Mouse (Mus musculus): Measurements from ENCODE around the gene AC140267.1. TPM values are rescaled to one million over a fixed set of nuclear protein-coding genes. Genes with fewer than 3 reads are reported as not detected.

AC140267.1 gene
- polyA plus RNA-seq, 1 experiment from 2014 or later = not detected

DNA sequence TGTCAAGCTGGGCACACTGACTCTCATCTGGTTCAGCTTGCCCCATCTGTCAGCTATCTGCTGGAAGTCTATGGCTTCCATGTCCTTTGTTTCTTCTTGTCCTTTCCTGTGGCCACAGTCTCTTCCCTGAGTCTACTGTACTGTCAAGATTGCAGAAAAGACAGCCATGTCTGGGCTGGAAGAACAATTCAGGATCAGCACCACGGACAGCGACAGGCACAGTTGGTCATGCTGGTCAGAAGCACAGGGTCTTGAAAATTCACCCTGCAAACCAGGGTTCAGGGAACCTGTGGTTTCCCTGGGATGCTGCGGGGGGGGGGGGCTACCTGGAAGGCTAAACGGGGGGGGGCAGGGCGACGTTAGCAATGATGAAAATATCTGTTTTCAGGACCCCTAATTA lies 42.0 kb downstream of the AC140267.1 start:
- Histone ChIP-seq H3K27me3 (ENCODE audit: control insufficient read depth, insufficient read depth, low read length) (no peaks in the 10 kb centered on the region), H3K9me3 (replicated peaks; ENCODE audit: control insufficient read depth, low read length) (no peaks in the 10 kb centered on the region), H3K27ac (replicated peaks; ENCODE audit: low read depth, low read length) (no peak overlapping the region), H3K4me3 (ENCODE audit: low read depth, low read length) (no peak overlapping the region), H3K4me2 (ENCODE audit: low read depth, low read length) (no peak overlapping the region), H3K36me3 (replicated peaks; ENCODE audit: control insufficient read depth, insufficient read depth, low read depth, low read length) (no peaks in the 10 kb centered on the region), H3K4me1 (ENCODE audit: control insufficient read depth, insufficient read depth, low read length) (no peaks in the 10 kb centered on the region), H3K9ac (replicated peaks; ENCODE audit: low read length) (no peak overlapping the region)
- WGBS = under 1% methylated on average over 6 of the region's 6 CpGs
- ATAC-seq (replicated peaks; ENCODE audit: insufficient number of reproducible peaks, low FRiP score, low TSS enrichment, low read depth) (no peak), DNase-seq (ENCODE audit: low spot score) (peak; percentile 89)

DNA sequence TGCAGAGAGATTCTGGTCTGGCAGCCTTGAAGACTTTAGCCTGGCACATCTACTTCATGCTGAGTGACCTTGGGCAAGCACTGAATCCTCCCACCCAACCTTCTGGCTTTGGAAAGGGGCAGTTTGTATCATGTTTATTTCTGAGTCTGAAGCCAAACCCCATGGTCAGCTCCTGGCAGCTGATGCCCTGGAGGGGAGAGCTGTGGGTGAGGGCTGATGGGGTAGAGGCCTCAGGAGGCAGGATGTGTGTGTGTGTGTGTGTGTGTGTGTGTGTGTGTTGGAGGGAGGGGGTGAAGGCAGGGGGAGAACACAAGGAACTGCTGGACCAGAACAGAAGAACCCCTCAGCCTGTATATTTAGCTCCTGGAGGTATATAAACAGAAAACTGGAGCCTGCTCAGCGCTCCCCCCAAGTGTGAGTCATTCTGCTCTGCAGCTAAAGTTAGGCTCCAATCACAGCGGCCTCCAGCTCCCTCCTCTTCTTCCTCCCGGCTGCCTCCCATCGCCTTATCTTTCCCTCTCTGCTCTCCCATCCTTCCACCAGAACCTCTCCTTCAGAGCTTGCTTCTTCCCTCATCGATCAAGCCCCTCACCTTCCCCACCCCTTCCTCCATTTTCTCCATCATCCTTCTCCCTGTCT lies 42.6 kb downstream of the AC140267.1 start:
- Histone ChIP-seq H3K27ac (replicated peaks; ENCODE audit: low read depth, low read length) (no peak overlapping the region), H3K4me1 (ENCODE audit: control insufficient read depth, insufficient read depth, low read length) (no peaks in the 10 kb centered on the region), H3K9me3 (replicated peaks; ENCODE audit: control insufficient read depth, low read length) (no peaks in the 10 kb centered on the region), H3K4me3 (ENCODE audit: low read depth, low read length) (no peak overlapping the region), H3K36me3 (replicated peaks; ENCODE audit: control insufficient read depth, insufficient read depth, low read depth, low read length) (no peaks in the 10 kb centered on the region), H3K9ac (replicated peaks; ENCODE audit: low read length) (no peak overlapping the region), H3K4me2 (ENCODE audit: low read depth, low read length) (no peak overlapping the region), H3K27me3 (ENCODE audit: control insufficient read depth, insufficient read depth, low read length) (no peaks in the 10 kb centered on the region)
- ATAC-seq (replicated peaks; ENCODE audit: insufficient number of reproducible peaks, low FRiP score, low TSS enrichment, low read depth) (no peak), DNase-seq (ENCODE audit: low spot score) (no peak)
- WGBS = 64% methylated on average over 5 of the region's 5 CpGs

DNA sequence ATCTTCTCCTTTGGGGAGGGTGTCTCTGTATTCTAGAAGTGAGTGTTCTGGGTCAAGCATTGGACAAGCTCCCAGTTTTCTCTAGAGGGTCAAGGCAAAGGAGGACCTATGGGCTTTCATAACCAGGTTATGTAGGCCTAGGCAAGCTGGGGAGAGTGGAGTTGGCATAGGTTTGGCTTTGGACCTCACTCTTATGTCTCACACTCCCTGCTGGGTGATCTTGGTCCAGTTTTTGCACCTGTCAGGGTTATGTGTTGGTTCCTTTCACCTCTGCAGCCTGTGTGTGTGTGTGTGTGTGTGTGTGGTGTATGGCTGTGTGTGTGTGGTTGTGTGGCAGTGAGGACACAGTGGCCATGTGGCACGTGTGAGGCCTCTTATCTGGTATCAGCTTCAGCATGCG lies 43.4 kb downstream of the AC140267.1 start:
- 88% methylated on average over 2 of the region's 2 CpGs for WGBS
- H3K36me3 ChIP-seq (replicated peaks; ENCODE audit: control insufficient read depth, insufficient read depth, low read depth, low read length) = no peaks in the 10 kb centered on the region
- no peak overlapping the region for H3K9ac ChIP-seq (replicated peaks; ENCODE audit: low read length)
- no peaks in the 10 kb centered on the region for H3K9me3 ChIP-seq (replicated peaks; ENCODE audit: control insufficient read depth, low read length)
- no peak overlapping the region for H3K4me3 ChIP-seq (ENCODE audit: low read depth, low read length)
- H3K27ac ChIP-seq (replicated peaks; ENCODE audit: low read depth, low read length) = no peak overlapping the region
- H3K4me2 ChIP-seq (ENCODE audit: low read depth, low read length) = no peak overlapping the region
- no peak for DNase-seq (ENCODE audit: low spot score)
- H3K4me1 ChIP-seq (ENCODE audit: control insufficient read depth, insufficient read depth, low read length) = no peaks in the 10 kb centered on the region
- no peak for ATAC-seq (replicated peaks; ENCODE audit: insufficient number of reproducible peaks, low FRiP score, low TSS enrichment, low read depth)
- no peaks in the 10 kb centered on the region for H3K27me3 ChIP-seq (ENCODE audit: control insufficient read depth, insufficient read depth, low read length)

DNA sequence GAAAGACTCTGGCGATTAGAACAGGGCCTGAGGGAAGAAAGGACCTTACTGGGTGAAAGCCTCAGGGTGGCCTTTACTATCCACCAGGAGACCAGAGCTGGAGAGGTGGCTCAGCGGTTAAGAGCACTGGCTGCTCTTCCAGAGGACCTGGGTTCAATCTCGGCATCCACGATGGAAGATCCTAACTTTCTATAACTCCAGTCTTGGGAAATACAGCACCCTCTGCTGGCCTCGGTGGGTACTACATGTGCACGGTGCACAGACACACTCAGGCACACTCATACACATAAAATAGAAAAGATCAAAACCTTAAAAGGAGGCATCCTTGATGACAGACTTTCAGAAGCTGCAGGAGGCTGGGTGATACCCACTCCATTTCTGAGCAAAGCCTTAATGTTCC lies 45.0 kb downstream of the AC140267.1 start:
- Histone ChIP-seq H3K27me3 (ENCODE audit: control insufficient read depth, insufficient read depth, low read length) (peaks cover 6% of the 10 kb centered on the region; the same call in 1 of the 2 replicates), H3K4me1 (ENCODE audit: control insufficient read depth, insufficient read depth, low read length) (no peaks in the 10 kb centered on the region), H3K9me3 (replicated peaks; ENCODE audit: control insufficient read depth, low read length) (no peaks in the 10 kb centered on the region), H3K27ac (replicated peaks; ENCODE audit: low read depth, low read length) (no peak overlapping the region), H3K36me3 (replicated peaks; ENCODE audit: control insufficient read depth, insufficient read depth, low read depth, low read length) (no peaks in the 10 kb centered on the region), H3K4me2 (ENCODE audit: low read depth, low read length) (no peak overlapping the region), H3K4me3 (ENCODE audit: low read depth, low read length) (no peak overlapping the region), H3K9ac (replicated peaks; ENCODE audit: low read length) (no peak overlapping the region)
- no peak for ATAC-seq (replicated peaks; ENCODE audit: insufficient number of reproducible peaks, low FRiP score, low TSS enrichment, low read depth)
- DNase-seq (ENCODE audit: low spot score) = peak; percentile 67
- 19% methylated on average over 6 of the region's 6 CpGs for WGBS

Other genes starting within 250 kb of the AC140267.1 start
- gene Pdgfb, start 220.9 kb upstream of the AC140267.1 start, polyA plus RNA-seq (2014; fragmentation: Nextera tagmentation; extraction: Ambion mirVana) = 2.5 and 2.8 TPM in 2 replicates
- gene Syngr1, start 144.5 kb upstream of the AC140267.1 start, polyA plus RNA-seq (2014; fragmentation: Nextera tagmentation; extraction: Ambion mirVana) = 6.4 and 8.3 TPM in 2 replicates
- 1,289 and 1,347 TPM in 2 replicates for gene Rpl3, start 144.0 kb upstream of the AC140267.1 start, polyA plus RNA-seq (2014; fragmentation: Nextera tagmentation; extraction: Ambion mirVana)
- 26.8 and 26.9 TPM in 2 replicates for gene Tab1, start 102.7 kb upstream of the AC140267.1 start, polyA plus RNA-seq (2014; fragmentation: Nextera tagmentation; extraction: Ambion mirVana)
- 9.9 and 10.5 TPM in 2 replicates for gene Mgat3, start 62.1 kb upstream of the AC140267.1 start, polyA plus RNA-seq (2014; fragmentation: Nextera tagmentation; extraction: Ambion mirVana)
- 35.7 and 36.7 TPM in 2 replicates for gene Mief1, start 1.8 kb upstream of the AC140267.1 start, polyA plus RNA-seq (2014; fragmentation: Nextera tagmentation; extraction: Ambion mirVana)
- gene Atf4, start 19.3 kb downstream of the AC140267.1 start, polyA plus RNA-seq (2014; fragmentation: Nextera tagmentation; extraction: Ambion mirVana) = 120 and 123 TPM in 2 replicates
- gene Rps19bp1, start 28.5 kb downstream of the AC140267.1 start, polyA plus RNA-seq (2014; fragmentation: Nextera tagmentation; extraction: Ambion mirVana) = 81.3 and 83.1 TPM in 2 replicates
- 0.11 TPM in 1 of 2 replicates, not detected in the other for gene Cacna1i, start 51.4 kb downstream of the AC140267.1 start, polyA plus RNA-seq (2014; fragmentation: Nextera tagmentation; extraction: Ambion mirVana)